Mouse (Mus musculus): ENCODE data around the gene Plxnd1. TPM values are rescaled to one million over a fixed set of nuclear protein-coding genes. Genes with fewer than 3 reads are reported as not detected.

Gene Plxnd1
- 31.3 and 37.7 TPM in 2 replicates for polyA plus RNA-seq (2015; fragmentation: Nextera tagmentation; extraction: Ambion mirVana)

- Histone ChIP-seq H3K4me2 (peak within 1 kb of the TSS; percentile 94), H3K36me3 (no peaks in the 10 kb centered on the region), H3K27ac (peak within 1 kb of the TSS; percentile 88), H3K4me1 (peaks cover 62% of the 10 kb centered on the region), H3K9me3 (no peaks in the 10 kb centered on the region), H3K4me3 (replicated peaks) (peak within 1 kb of the TSS; percentile 72), H3K27me3 (replicated peaks) (peaks cover 18% of the 10 kb centered on the region), H3K9ac (peak within 1 kb of the TSS; percentile 85)
- peak; percentile 81 for ATAC-seq (ENCODE audit: insufficient read depth, low FRiP score, low read depth)
- WGBS: under 1% methylated on average over 39 of the region's 51 CpGs
Observed at GRCm38 (mm10) chr6:115994877-115995520, at the start of gene Plxnd1. Gene Plxnd1 (minus strand): TSS chr6:115995005.

- WGBS: 59% methylated on average over 2 of the region's 2 CpGs
- H3K4me3 ChIP-seq (replicated peaks): no peak overlapping the region
- no peaks in the 10 kb centered on the region for H3K36me3 ChIP-seq
- H3K27me3 ChIP-seq (replicated peaks): no peaks in the 10 kb centered on the region
- no peaks in the 10 kb centered on the region for H3K9me3 ChIP-seq
- no peak overlapping the region for H3K27ac ChIP-seq
- H3K4me1 ChIP-seq: no peaks in the 10 kb centered on the region
- no peak overlapping the region for H3K9ac ChIP-seq
- H3K4me2 ChIP-seq: no peak overlapping the region
- no peak for ATAC-seq (ENCODE audit: insufficient read depth, low FRiP score, low read depth)
Observed at GRCm38 (mm10) chr6:116044039-116044438, 49.2 kb upstream of the Plxnd1 start.

GRCm38 (mm10) chr6:116038222-116038621 lies 43.4 kb upstream of the Plxnd1 start:
- Histone ChIP-seq H3K27ac (no peak overlapping the region), H3K9ac (no peak overlapping the region), H3K4me3 (replicated peaks) (no peak overlapping the region), H3K4me2 (no peak overlapping the region), H3K36me3 (no peaks in the 10 kb centered on the region), H3K27me3 (replicated peaks) (no peaks in the 10 kb centered on the region), H3K9me3 (no peaks in the 10 kb centered on the region), H3K4me1 (no peaks in the 10 kb centered on the region)
- ATAC-seq (ENCODE audit: insufficient read depth, low FRiP score, low read depth): no peak
- 86% methylated on average over 2 of the region's 2 CpGs for WGBS

- H3K4me3 ChIP-seq (replicated peaks): no peak overlapping the region
- no peak overlapping the region for H3K4me2 ChIP-seq
- H3K27me3 ChIP-seq (replicated peaks): no peaks in the 10 kb centered on the region
- H3K4me1 ChIP-seq: no peaks in the 10 kb centered on the region
- no peaks in the 10 kb centered on the region for H3K9me3 ChIP-seq
- 86% methylated on average over 5 of the region's 5 CpGs for WGBS
- H3K27ac ChIP-seq: no peak overlapping the region
- no peak overlapping the region for H3K9ac ChIP-seq
- no peak for ATAC-seq (ENCODE audit: insufficient read depth, low FRiP score, low read depth)
- no peaks in the 10 kb centered on the region for H3K36me3 ChIP-seq
Observed at GRCm38 (mm10) chr6:116037281-116037831, 42.6 kb upstream of the Plxnd1 start.

- 88% methylated on average over 2 of the region's 2 CpGs for WGBS
- Histone ChIP-seq H3K4me3 (replicated peaks) (no peak overlapping the region), H3K4me1 (no peaks in the 10 kb centered on the region), H3K36me3 (no peaks in the 10 kb centered on the region), H3K27me3 (replicated peaks) (no peaks in the 10 kb centered on the region), H3K4me2 (no peak overlapping the region), H3K27ac (no peak overlapping the region), H3K9me3 (no peaks in the 10 kb centered on the region), H3K9ac (no peak overlapping the region)
- no peak for ATAC-seq (ENCODE audit: insufficient read depth, low FRiP score, low read depth)
Observed at GRCm38 (mm10) chr6:116036555-116036954, 41.8 kb upstream of the Plxnd1 start.

- no peak overlapping the region for H3K9ac ChIP-seq
- H3K36me3 ChIP-seq: no peaks in the 10 kb centered on the region
- no peak for ATAC-seq (ENCODE audit: insufficient read depth, low FRiP score, low read depth)
- H3K27me3 ChIP-seq (replicated peaks): no peaks in the 10 kb centered on the region
- H3K4me3 ChIP-seq (replicated peaks): no peak overlapping the region
- H3K9me3 ChIP-seq: no peaks in the 10 kb centered on the region
- no peak overlapping the region for H3K27ac ChIP-seq
- H3K4me1 ChIP-seq: no peaks in the 10 kb centered on the region
- 86% methylated on average over 5 of the region's 5 CpGs for WGBS
- no peak overlapping the region for H3K4me2 ChIP-seq
Observed at GRCm38 (mm10) chr6:116031052-116031451, 36.2 kb upstream of the Plxnd1 start.

GRCm38 (mm10) chr6:116024666-116025065 lies 29.9 kb upstream of the Plxnd1 start:
- 89% methylated on average over 4 of the region's 4 CpGs for WGBS
- ATAC-seq (ENCODE audit: insufficient read depth, low FRiP score, low read depth): no peak

GRCm38 (mm10) chr6:116021961-116022485 lies 27.2 kb upstream of the Plxnd1 start:
- no peaks in the 10 kb centered on the region for H3K4me1 ChIP-seq
- 84% methylated on average over 9 of the region's 9 CpGs for WGBS
- peaks cover 5% of the 10 kb centered on the region; the same call in 1 of the 2 replicates for H3K36me3 ChIP-seq
- no peak overlapping the region for H3K9ac ChIP-seq
- no peak for ATAC-seq (ENCODE audit: insufficient read depth, low FRiP score, low read depth)
- H3K4me3 ChIP-seq (replicated peaks): no peak overlapping the region
- no peak overlapping the region for H3K4me2 ChIP-seq
- H3K9me3 ChIP-seq: peaks cover 8% of the 10 kb centered on the region
- H3K27me3 ChIP-seq (replicated peaks): no peaks in the 10 kb centered on the region
- H3K27ac ChIP-seq: no peak overlapping the region

More at GRCm38 (mm10) chr6:116024666-116025065, 29.9 kb upstream of the Plxnd1 start:
- Histone ChIP-seq H3K9me3 (peaks cover 8% of the 10 kb centered on the region), H3K36me3 (peaks cover 5% of the 10 kb centered on the region; the same call in 1 of the 2 replicates), H3K9ac (no peak overlapping the region), H3K27me3 (replicated peaks) (no peaks in the 10 kb centered on the region), H3K4me1 (no peaks in the 10 kb centered on the region), H3K4me3 (replicated peaks) (no peak overlapping the region), H3K27ac (no peak overlapping the region), H3K4me2 (no peak overlapping the region)

GRCm38 (mm10) chr6:116015902-116016301 lies 21.1 kb upstream of the Plxnd1 start:
- 85% methylated on average over 3 of the region's 3 CpGs for WGBS
- ATAC-seq (ENCODE audit: insufficient read depth, low FRiP score, low read depth): no peak
- H3K4me2 ChIP-seq: no peak overlapping the region
- no peaks in the 10 kb centered on the region for H3K27me3 ChIP-seq (replicated peaks)
- H3K4me1 ChIP-seq: no peaks in the 10 kb centered on the region
- no peak overlapping the region for H3K4me3 ChIP-seq (replicated peaks)
- H3K9me3 ChIP-seq: no peaks in the 10 kb centered on the region
- H3K27ac ChIP-seq: no peak overlapping the region
- H3K36me3 ChIP-seq: no peaks in the 10 kb centered on the region
- H3K9ac ChIP-seq: no peak overlapping the region

- no peak overlapping the region for H3K27ac ChIP-seq
- no peaks in the 10 kb centered on the region for H3K36me3 ChIP-seq
- 0 out of 2 replicates have a peak, but pooled peaks cover 3% of the 10 kb centered on the region for H3K4me1 ChIP-seq
- no peak overlapping the region for H3K4me3 ChIP-seq (replicated peaks)
- H3K4me2 ChIP-seq: no peak overlapping the region
- ATAC-seq (ENCODE audit: insufficient read depth, low FRiP score, low read depth): no peak
- 71% methylated on average over 6 of the region's 6 CpGs for WGBS
- H3K9ac ChIP-seq: no peak overlapping the region
- H3K27me3 ChIP-seq (replicated peaks): no peaks in the 10 kb centered on the region
- no peaks in the 10 kb centered on the region for H3K9me3 ChIP-seq
Observed at GRCm38 (mm10) chr6:116014111-116014510, 19.3 kb upstream of the Plxnd1 start.

- Histone ChIP-seq H3K4me3 (replicated peaks) (no peak overlapping the region), H3K9me3 (no peaks in the 10 kb centered on the region), H3K9ac (no peak overlapping the region), H3K4me1 (0 out of 2 replicates have a peak, but pooled peaks cover 3% of the 10 kb centered on the region), H3K27ac (no peak overlapping the region), H3K4me2 (no peak overlapping the region), H3K36me3 (no peaks in the 10 kb centered on the region), H3K27me3 (replicated peaks) (no peaks in the 10 kb centered on the region)
- ATAC-seq (ENCODE audit: insufficient read depth, low FRiP score, low read depth): no peak
- 63% methylated on average over 3 of the region's 3 CpGs for WGBS
Observed at GRCm38 (mm10) chr6:116013687-116014086, 18.9 kb upstream of the Plxnd1 start.

GRCm38 (mm10) chr6:116010541-116010940 lies 15.7 kb upstream of the Plxnd1 start:
- ATAC-seq (ENCODE audit: insufficient read depth, low FRiP score, low read depth): no peak
- no peak overlapping the region for H3K27ac ChIP-seq
- WGBS: 3% methylated on average over 6 of the region's 6 CpGs

More at GRCm38 (mm10) chr6:116010541-116010940, 15.7 kb upstream of the Plxnd1 start:
- Histone ChIP-seq H3K4me3 (replicated peaks) (no peak overlapping the region), H3K4me1 (peaks cover 15% of the 10 kb centered on the region), H3K27me3 (replicated peaks) (no peaks in the 10 kb centered on the region), H3K9ac (no peak overlapping the region), H3K4me2 (no peak overlapping the region), H3K36me3 (no peaks in the 10 kb centered on the region), H3K9me3 (no peaks in the 10 kb centered on the region)

Data from stomach, embryonic 15.5 days (tissue).